Mouse (Mus musculus): Measurements from ENCODE around the gene Pde4c.

The Pde4c gene

GRCm38 (mm10) chr8:70725792-70726447 is 2.4 kb downstream of the Pde4c start:
- no peak for DNase-seq

- no peak for DNase-seq
Measured at GRCm38 (mm10) chr8:70726721-70727120, 3.2 kb downstream of the Pde4c start.

- peak; percentile 63 for DNase-seq
Measured at GRCm38 (mm10) chr8:70729808-70730475, 6.4 kb downstream of the Pde4c start.

- no peak for DNase-seq
Measured at GRCm38 (mm10) chr8:70730956-70731355, 7.4 kb downstream of the Pde4c start.

- no peak for DNase-seq
Measured at GRCm38 (mm10) chr8:70737705-70738104, 14.2 kb downstream of the Pde4c start.

GRCm38 (mm10) chr8:70738211-70738610 is 14.7 kb downstream of the Pde4c start:
- no peak for DNase-seq

GRCm38 (mm10) chr8:70741661-70742060 is 18.1 kb downstream of the Pde4c start:
- DNase-seq: no peak

GRCm38 (mm10) chr8:70742176-70742575 is 18.7 kb downstream of the Pde4c start:
- DNase-seq: no peak

GRCm38 (mm10) chr8:70742981-70743655 is 19.6 kb downstream of the Pde4c start:
- DNase-seq: peak; percentile 48

- DNase-seq: no peak
Measured at GRCm38 (mm10) chr8:70743656-70744590, 20.4 kb downstream of the Pde4c start.

- no peak for DNase-seq
Measured at GRCm38 (mm10) chr8:70744806-70745205, 21.3 kb downstream of the Pde4c start.

- no peak for DNase-seq
Measured at GRCm38 (mm10) chr8:70745691-70746220, 22.2 kb downstream of the Pde4c start.

- DNase-seq: no peak
Measured at GRCm38 (mm10) chr8:70746676-70747075, 23.2 kb downstream of the Pde4c start.

GRCm38 (mm10) chr8:70747211-70747890 is 23.8 kb downstream of the Pde4c start:
- no peak for DNase-seq

- peak; percentile 6 for DNase-seq
Measured at GRCm38 (mm10) chr8:70748246-70749096, 25.0 kb downstream of the Pde4c start.

- DNase-seq: peak; percentile 12
Measured at GRCm38 (mm10) chr8:70749097-70749674, 25.7 kb downstream of the Pde4c start.

GRCm38 (mm10) chr8:70750128-70750680 is 26.7 kb downstream of the Pde4c start:
- DNase-seq: peak; percentile 4

GRCm38 (mm10) chr8:70752000-70752764 is 28.7 kb downstream of the Pde4c start:
- peak; percentile 90 for DNase-seq

- peak; percentile 75 for DNase-seq
Measured at GRCm38 (mm10) chr8:70753151-70753550, 29.6 kb downstream of the Pde4c start.

All from thymus, postnatal 4 days (tissue).